In the genomic region with DNA sequence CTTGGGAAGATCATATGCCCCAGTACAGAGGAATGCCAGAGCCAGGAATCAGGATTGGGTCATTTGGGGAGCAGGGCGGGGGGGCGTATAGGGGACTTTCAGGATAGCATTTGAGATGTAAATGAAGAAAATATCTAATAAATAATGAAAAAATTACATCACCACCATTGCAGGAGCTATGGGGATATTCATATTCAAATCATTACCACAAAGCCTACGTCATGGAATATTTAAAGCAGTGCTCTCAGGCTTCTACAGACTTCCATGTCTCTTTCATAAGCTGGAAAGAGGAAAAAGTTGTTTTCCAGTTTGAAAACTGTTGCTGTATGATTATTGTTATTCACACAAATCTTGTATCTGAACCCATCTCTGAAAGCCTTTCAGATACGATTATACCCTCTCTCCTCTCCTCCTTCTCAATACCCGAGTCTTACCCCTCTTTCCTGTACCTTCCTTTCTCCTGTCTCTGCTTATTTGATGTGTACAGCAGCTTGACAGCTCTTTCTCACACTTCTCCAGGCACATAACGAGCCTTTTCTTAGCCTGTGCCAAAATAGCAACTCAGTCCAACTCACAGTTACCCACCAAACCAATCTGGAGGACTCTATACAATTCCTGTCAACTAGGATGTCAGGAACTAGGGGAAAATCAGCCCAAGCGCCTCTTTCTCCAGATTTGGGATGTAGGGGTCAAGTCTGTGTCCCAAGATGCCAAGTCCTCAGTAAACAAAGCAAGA, we compare ENCODE assay signal across 23 mouse cellular contexts.
A peak's percentile ranks its signal among the peaks of the same experiment; 100 is the strongest.
DNase-seq lines count a peak whose midpoint lies in the region; ATAC-seq lines count a peak whose summit lies in the region.
"Had no signal": no experiment of that assay in that cellular context is flagged by ENCODE, and none has a peak within 500 bp of the region (broad histone marks: within the 10 kb centered on the region; RNA-seq: fewer than 3 reads in every experiment).

No protein-coding gene starts in this region.

- H3K9me3 ChIP-seq in forebrain, embryonic 11.5 days (ENCODE audit: control insufficient read depth, low read length): no peaks in the 10 kb centered on the region
- no peaks in the 10 kb centered on the region for H3K9me3 ChIP-seq in forebrain, embryonic 10.5 days
- H3K9me3 ChIP-seq in forebrain, embryonic 14.5 days (replicated peaks; ENCODE audit: control insufficient read depth, low read length): no peaks in the 10 kb centered on the region
- H3K9me3 ChIP-seq: embryonic facial prominence, embryonic 13.5 days; G1E; hindbrain, embryonic 12.5 days had no signal

- peak; percentile 46 for DNase-seq in forebrain, embryonic 11.5 days (ENCODE audit: low spot score)
- DNase-seq in forebrain, embryonic 10.5 days (ENCODE audit: extremely low spot score, low spot score): no peak
- DNase-seq in right cerebral cortex, adult 18-20 months: peak; percentile 15
- DNase-seq in right cerebral cortex, postnatal 36 days (ENCODE audit: low spot score in 2 of 2): no peak
- DNase-seq in forebrain, embryonic 14.5 days (ENCODE audit: low spot score): peak; percentile 42
- DNase-seq in frontal cortex, postnatal 36 days (ENCODE audit: low spot score in 2 of 2): peak; percentile 2 to 20
- no peak for DNase-seq in spleen, adult 12 weeks (ENCODE audit: low spot score)
- DNase-seq: adrenal gland, adult 8-10 months; adrenal gland, postnatal 36 days; B cell, adult 2 months; cerebellum, adult 11-12 months; cerebellum, adult 9-10 months; cerebellum, postnatal 36 days; gastrocnemius, postnatal 36 days; heart, adult 11 months; heart, postnatal 10 days; heart, postnatal 4 days had no signal

- H3K4me3 ChIP-seq in forebrain, embryonic 11.5 days (ENCODE audit: low read depth, low read length): no peak overlapping the region
- H3K4me3 ChIP-seq in forebrain, embryonic 10.5 days: no peak overlapping the region
- no peak overlapping the region for H3K4me3 ChIP-seq in forebrain, embryonic 14.5 days (ENCODE audit: low read depth, low read length)
- H3K4me3 ChIP-seq: embryonic facial prominence, embryonic 13.5 days; hindbrain, embryonic 12.5 days had no signal

- H3K4me2 ChIP-seq in forebrain, embryonic 11.5 days (ENCODE audit: low read depth, low read length, severe bottlenecking): no peak overlapping the region
- H3K4me2 ChIP-seq in forebrain, embryonic 14.5 days (ENCODE audit: low read length): no peak overlapping the region
- H3K4me2 ChIP-seq: embryonic facial prominence, embryonic 13.5 days; hindbrain, embryonic 12.5 days had no signal

- WGBS in forebrain, embryonic 11.5 days: 78% methylated on average over 7 of the region's 7 CpGs
- 81% methylated on average over 7 of the region's 7 CpGs for WGBS in forebrain, embryonic 10.5 days
- 51% methylated on average over 7 of the region's 7 CpGs for WGBS in forebrain, embryonic 14.5 days

- H3K4me1 ChIP-seq in forebrain, embryonic 11.5 days (replicated peaks; ENCODE audit: control insufficient read depth, insufficient read depth, low read length): no peaks in the 10 kb centered on the region
- no peaks in the 10 kb centered on the region for H3K4me1 ChIP-seq in forebrain, embryonic 10.5 days
- H3K4me1 ChIP-seq in forebrain, embryonic 14.5 days (ENCODE audit: control insufficient read depth, insufficient read depth, low read length): no peaks in the 10 kb centered on the region
- H3K4me1 ChIP-seq: embryonic facial prominence, embryonic 13.5 days; hindbrain, embryonic 12.5 days had no signal

- H3K9ac ChIP-seq in forebrain, embryonic 11.5 days (ENCODE audit: low read length): no peak overlapping the region
- no peak overlapping the region for H3K9ac ChIP-seq in forebrain, embryonic 14.5 days (ENCODE audit: low read length)
- H3K9ac ChIP-seq: embryonic facial prominence, embryonic 13.5 days; hindbrain, embryonic 12.5 days had no signal

- ATAC-seq in forebrain, embryonic 11.5 days (replicated peaks; ENCODE audit: low FRiP score): no peak
- peak; percentile 78 for ATAC-seq in forebrain, embryonic 14.5 days
- ATAC-seq: CD4-positive, CD25-positive, alpha-beta regulatory T cell, adult 4 months; hindbrain, embryonic 16.5 days; inflammation-experienced regulatory T-cells, adult 6 months had no signal

- no peaks in the 10 kb centered on the region for H3K27me3 ChIP-seq in forebrain, embryonic 11.5 days (ENCODE audit: control insufficient read depth, insufficient read depth, low read length)
- H3K27me3 ChIP-seq in forebrain, embryonic 10.5 days (ENCODE audit: poor library complexity, severe bottlenecking): no peaks in the 10 kb centered on the region
- H3K27me3 ChIP-seq in forebrain, embryonic 14.5 days (replicated peaks; ENCODE audit: control insufficient read depth, insufficient read depth, low read length): no peaks in the 10 kb centered on the region
- H3K27me3 ChIP-seq: embryonic facial prominence, embryonic 13.5 days; hindbrain, embryonic 12.5 days had no signal

- H3K27ac ChIP-seq in forebrain, embryonic 11.5 days (ENCODE audit: low read depth, low read length): no peak overlapping the region
- H3K27ac ChIP-seq in forebrain, embryonic 10.5 days: no peak overlapping the region
- no peak overlapping the region for H3K27ac ChIP-seq in forebrain, embryonic 14.5 days (ENCODE audit: low read depth, low read length)
- H3K27ac ChIP-seq: embryonic facial prominence, embryonic 13.5 days; hindbrain, embryonic 12.5 days had no signal

- H3K36me3 ChIP-seq in forebrain, embryonic 11.5 days (ENCODE audit: control insufficient read depth, insufficient read depth, low read length): no peaks in the 10 kb centered on the region
- H3K36me3 ChIP-seq in forebrain, embryonic 10.5 days (replicated peaks): no peaks in the 10 kb centered on the region
- no peaks in the 10 kb centered on the region for H3K36me3 ChIP-seq in forebrain, embryonic 14.5 days (ENCODE audit: control insufficient read depth, insufficient read depth, low read length)
- H3K36me3 ChIP-seq: embryonic facial prominence, embryonic 13.5 days; G1E; hindbrain, embryonic 12.5 days had no signal

Comparison
In these comparisons a context has a peak if more than half of its experiments do, and no peak if none do; other contexts are left out.
1. DNase-seq: peak in forebrain, embryonic 11.5 days (single experiment), right cerebral cortex, adult 18-20 months (single experiment), forebrain, embryonic 14.5 days (single experiment) and frontal cortex, postnatal 36 days (2 of 2); none in forebrain, embryonic 10.5 days (single experiment), right cerebral cortex, postnatal 36 days (0 of 2) and spleen, adult 12 weeks (single experiment).